Mouse (Mus musculus): ENCODE measurements at regions not wholly inside any gene's neighbourhood (a gene's known extent, or its start where the extent isn't known, plus 50 kb on each side); places are given as distances from the start of the nearest gene placed in this dataset.

DNA sequence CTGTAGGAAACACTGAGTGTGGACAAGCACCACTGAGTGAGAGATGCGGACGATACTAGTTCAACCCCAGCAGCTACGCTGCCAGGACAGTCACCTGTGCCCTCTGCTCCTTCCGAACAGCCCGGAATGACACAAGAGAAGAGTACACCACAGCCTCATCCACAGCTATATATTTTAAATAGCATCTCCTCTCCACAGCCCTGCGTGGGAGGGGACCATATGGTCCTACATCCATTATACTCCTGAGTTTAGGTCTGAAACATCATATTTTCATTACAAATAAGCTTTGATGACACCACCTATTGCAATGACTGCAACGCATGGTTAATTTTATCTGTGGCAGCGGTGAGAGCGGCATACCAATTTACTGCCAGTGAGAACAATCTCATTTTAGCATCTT is 215.6 kb upstream of the Ppargc1a start:
- no peak for TF ChIP-seq NANOG (IDR thresholded peaks at IDR 0.05; ENCODE audit: borderline replicate concordance, low read length)
- TF ChIP-seq POU5F1 (IDR thresholded peaks at IDR 0.05; ENCODE audit: borderline replicate concordance, low read length), result no peak
- H3K36me3 ChIP-seq (ENCODE audit: insufficient read depth, low read length), result no peaks in the 10 kb centered on the region
- no peaks in the 10 kb centered on the region for H3K27me3 ChIP-seq (ENCODE audit: insufficient read depth, low read length)
- H3K4me3 ChIP-seq (replicated peaks; ENCODE audit: low read length), result no peak overlapping the region
- H3K4me1 ChIP-seq (replicated peaks; ENCODE audit: low read depth, low read length), result no peaks in the 10 kb centered on the region
- H3K9me3 ChIP-seq (ENCODE audit: low read length), result no peaks in the 10 kb centered on the region

DNA sequence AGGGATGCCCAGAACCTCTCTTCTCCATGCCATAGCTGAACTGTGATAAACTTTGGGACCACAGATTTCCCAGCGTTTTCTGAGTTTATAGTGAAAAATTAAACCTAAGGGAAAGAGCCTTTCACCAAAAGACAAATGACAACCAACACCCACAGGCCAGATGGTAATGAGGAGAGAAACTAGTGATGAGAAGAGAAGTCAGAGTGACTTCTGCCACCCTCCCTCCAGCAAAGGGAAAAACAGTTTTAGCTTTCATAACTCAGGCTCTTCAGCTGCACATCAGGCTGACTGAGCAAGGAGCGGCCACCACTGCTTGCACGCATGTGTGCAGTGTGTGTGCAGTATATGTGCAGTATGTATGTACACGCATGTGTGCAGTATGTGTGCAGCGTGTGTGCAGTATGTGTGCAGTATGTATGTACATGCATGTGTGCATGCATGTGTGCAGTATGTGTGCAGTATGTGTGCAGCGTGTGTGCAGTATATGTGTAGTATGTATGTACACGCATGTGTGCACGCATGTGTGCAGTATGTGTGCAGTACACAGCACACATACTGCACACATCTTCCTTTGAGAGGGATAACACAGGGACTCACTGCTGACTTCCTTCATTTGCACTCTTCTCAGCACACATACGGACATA is 208.1 kb upstream of the Ppargc1a start:
- no peak overlapping the region for H3K4me3 ChIP-seq (replicated peaks; ENCODE audit: low read length)
- no peaks in the 10 kb centered on the region for H3K9me3 ChIP-seq (ENCODE audit: low read length)
- H3K36me3 ChIP-seq (ENCODE audit: insufficient read depth, low read length), result no peaks in the 10 kb centered on the region
- H3K4me1 ChIP-seq (replicated peaks; ENCODE audit: low read depth, low read length), result no peaks in the 10 kb centered on the region
- TF ChIP-seq CTCF (conservative IDR thresholded peaks at IDR 0.05; ENCODE audit: low read length) (no peak), NANOG (IDR thresholded peaks at IDR 0.05; ENCODE audit: borderline replicate concordance, low read length) (no peak), POU5F1 (IDR thresholded peaks at IDR 0.05; ENCODE audit: borderline replicate concordance, low read length) (no peak)
- H3K27me3 ChIP-seq (ENCODE audit: insufficient read depth, low read length), result no peaks in the 10 kb centered on the region

DNA sequence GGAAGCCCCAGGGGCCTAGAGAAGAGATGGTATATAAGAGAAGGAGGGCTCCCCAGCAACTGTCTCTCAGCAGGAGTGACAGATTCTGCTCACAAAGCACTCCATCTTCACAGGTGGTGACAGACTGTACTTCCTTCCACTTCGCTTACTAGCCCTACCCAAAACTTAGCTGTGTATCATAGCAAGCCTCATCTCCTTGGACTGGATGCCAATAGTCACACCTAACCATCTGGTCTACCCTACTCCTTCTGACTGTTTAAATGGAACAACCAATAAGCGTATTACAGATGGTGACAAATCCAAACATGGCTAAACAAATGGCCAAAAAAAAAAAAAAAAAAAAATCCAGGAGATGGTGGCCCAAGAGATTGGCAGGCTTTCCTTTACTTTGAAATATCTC is 204.1 kb upstream of the Ppargc1a start:
- Histone ChIP-seq H3K4me1 (replicated peaks; ENCODE audit: low read depth, low read length) (no peaks in the 10 kb centered on the region), H3K27me3 (ENCODE audit: insufficient read depth, low read length) (no peaks in the 10 kb centered on the region)
- TF ChIP-seq CTCF (conservative IDR thresholded peaks at IDR 0.05; ENCODE audit: low read length) (no peak), NANOG (IDR thresholded peaks at IDR 0.05; ENCODE audit: borderline replicate concordance, low read length) (no peak), POU5F1 (IDR thresholded peaks at IDR 0.05; ENCODE audit: borderline replicate concordance, low read length) (no peak)

DNA sequence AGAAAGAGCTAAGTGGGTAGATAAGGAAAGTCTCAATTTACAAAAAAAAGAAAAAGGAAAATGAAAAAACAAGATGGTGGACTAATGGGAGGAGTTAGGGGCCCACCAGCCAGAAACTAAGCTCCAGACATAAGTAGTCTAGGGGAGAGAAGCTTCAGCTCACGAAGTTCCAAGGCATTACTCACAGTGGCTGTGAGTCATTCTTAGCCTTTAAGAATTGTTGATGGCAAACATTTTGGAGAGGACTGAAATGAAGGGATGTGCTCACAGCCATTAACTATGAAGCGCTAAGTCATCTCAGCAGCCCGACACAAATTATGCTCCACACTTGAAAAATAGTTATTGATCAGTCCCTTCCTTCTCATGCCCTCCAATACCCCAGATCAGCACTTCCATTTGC is 198.6 kb upstream of the Ppargc1a start:
- no peaks in the 10 kb centered on the region for H3K36me3 ChIP-seq (ENCODE audit: insufficient read depth, low read length)

More for the DNA sequence above, 204.1 kb upstream of the Ppargc1a start:
- Histone ChIP-seq H3K9me3 (ENCODE audit: low read length) (no peaks in the 10 kb centered on the region), H3K4me3 (replicated peaks; ENCODE audit: low read length) (no peak overlapping the region), H3K36me3 (ENCODE audit: insufficient read depth, low read length) (no peaks in the 10 kb centered on the region)

DNA sequence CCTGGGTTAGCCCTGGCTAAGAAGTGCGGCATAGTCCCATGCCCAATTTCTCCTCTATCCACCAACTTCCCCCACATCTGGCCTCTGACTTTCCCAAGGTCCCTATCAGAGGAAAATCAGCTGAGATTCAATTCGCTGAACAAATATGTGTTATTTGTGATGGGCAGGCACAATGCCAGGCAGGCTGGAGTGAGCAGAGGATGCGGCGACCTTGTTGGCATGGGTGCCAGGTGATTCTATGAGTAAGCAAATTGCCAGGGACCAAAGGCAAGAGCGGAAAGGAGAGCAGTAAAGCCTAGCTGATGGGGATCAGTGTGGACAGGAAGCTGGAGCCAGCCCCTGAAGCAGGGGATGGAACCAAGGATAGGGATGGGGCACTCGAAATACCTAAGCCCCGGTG is 196.9 kb upstream of the Ppargc1a start:
- Histone ChIP-seq H3K4me3 (replicated peaks; ENCODE audit: low read length) (no peak overlapping the region), H3K27me3 (ENCODE audit: insufficient read depth, low read length) (no peaks in the 10 kb centered on the region), H3K4me1 (replicated peaks; ENCODE audit: low read depth, low read length) (no peaks in the 10 kb centered on the region), H3K36me3 (ENCODE audit: insufficient read depth, low read length) (no peaks in the 10 kb centered on the region), H3K9me3 (ENCODE audit: low read length) (no peaks in the 10 kb centered on the region)
- TF ChIP-seq NANOG (IDR thresholded peaks at IDR 0.05; ENCODE audit: borderline replicate concordance, low read length) (no peak), CTCF (conservative IDR thresholded peaks at IDR 0.05; ENCODE audit: low read length) (no peak), POU5F1 (IDR thresholded peaks at IDR 0.05; ENCODE audit: borderline replicate concordance, low read length) (no peak)

More for the DNA sequence above, 198.6 kb upstream of the Ppargc1a start:
- Histone ChIP-seq H3K9me3 (ENCODE audit: low read length) (no peaks in the 10 kb centered on the region), H3K27me3 (ENCODE audit: insufficient read depth, low read length) (no peaks in the 10 kb centered on the region), H3K4me1 (replicated peaks; ENCODE audit: low read depth, low read length) (no peaks in the 10 kb centered on the region), H3K4me3 (replicated peaks; ENCODE audit: low read length) (no peak overlapping the region)
- TF ChIP-seq CTCF (conservative IDR thresholded peaks at IDR 0.05; ENCODE audit: low read length), result no peak
- TF ChIP-seq POU5F1 (IDR thresholded peaks at IDR 0.05; ENCODE audit: borderline replicate concordance, low read length), result no peak
- TF ChIP-seq NANOG (IDR thresholded peaks at IDR 0.05; ENCODE audit: borderline replicate concordance, low read length), result no peak

DNA sequence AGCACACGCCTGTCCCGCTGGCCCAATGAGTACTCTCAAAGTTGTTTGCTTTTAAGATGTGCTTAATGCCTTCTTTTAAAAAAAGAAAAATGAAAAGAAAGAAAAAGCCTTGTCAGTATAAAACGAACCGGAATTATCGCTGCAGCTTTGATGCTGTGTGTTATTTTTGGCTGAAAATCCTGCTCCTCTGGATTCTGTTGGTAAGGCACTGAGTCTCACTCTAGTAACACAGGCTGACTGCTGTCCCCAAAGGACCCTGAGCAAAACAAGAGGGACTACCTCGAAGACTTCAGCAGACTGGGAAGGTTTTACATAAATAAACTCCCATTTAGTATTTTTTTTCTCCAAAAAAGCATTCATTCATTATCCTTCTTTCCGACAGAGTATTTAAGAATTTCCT is 196.1 kb upstream of the Ppargc1a start:
- H3K4me3 ChIP-seq (replicated peaks; ENCODE audit: low read length), result no peak overlapping the region
- no peaks in the 10 kb centered on the region for H3K9me3 ChIP-seq (ENCODE audit: low read length)
- H3K4me1 ChIP-seq (replicated peaks; ENCODE audit: low read depth, low read length), result no peaks in the 10 kb centered on the region
- H3K27me3 ChIP-seq (ENCODE audit: insufficient read depth, low read length), result no peaks in the 10 kb centered on the region
- TF ChIP-seq POU5F1 (IDR thresholded peaks at IDR 0.05; ENCODE audit: borderline replicate concordance, low read length) (no peak), CTCF (conservative IDR thresholded peaks at IDR 0.05; ENCODE audit: low read length) (no peak), NANOG (IDR thresholded peaks at IDR 0.05; ENCODE audit: borderline replicate concordance, low read length) (no peak)
- no peaks in the 10 kb centered on the region for H3K36me3 ChIP-seq (ENCODE audit: insufficient read depth, low read length)

DNA sequence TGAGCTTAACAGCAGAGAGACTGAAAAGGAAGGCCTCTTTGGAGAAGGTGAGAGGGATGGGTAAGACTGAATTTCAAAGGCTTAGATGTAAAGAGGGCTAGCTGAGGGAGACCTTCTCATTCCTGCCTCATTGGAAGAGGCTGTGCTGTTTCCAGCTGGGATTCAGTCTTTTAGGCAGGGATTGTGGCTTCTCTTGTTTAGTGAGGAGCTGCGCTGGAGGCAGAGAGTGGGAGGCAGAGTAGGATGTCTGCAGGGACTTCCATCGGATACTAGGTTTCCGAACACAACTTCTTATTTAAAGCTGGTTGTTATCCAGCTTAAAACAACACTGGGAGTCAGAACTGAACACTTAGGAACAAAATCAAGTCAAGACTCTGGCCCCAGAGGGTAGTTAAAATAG is 194.8 kb upstream of the Ppargc1a start:
- H3K27me3 ChIP-seq (ENCODE audit: insufficient read depth, low read length), result no peaks in the 10 kb centered on the region
- H3K36me3 ChIP-seq (ENCODE audit: insufficient read depth, low read length), result no peaks in the 10 kb centered on the region
- no peak overlapping the region for H3K4me3 ChIP-seq (replicated peaks; ENCODE audit: low read length)
- H3K4me1 ChIP-seq (replicated peaks; ENCODE audit: low read depth, low read length), result no peaks in the 10 kb centered on the region
- TF ChIP-seq NANOG (IDR thresholded peaks at IDR 0.05; ENCODE audit: borderline replicate concordance, low read length) (no peak), POU5F1 (IDR thresholded peaks at IDR 0.05; ENCODE audit: borderline replicate concordance, low read length) (no peak), CTCF (conservative IDR thresholded peaks at IDR 0.05; ENCODE audit: low read length) (no peak)
- no peaks in the 10 kb centered on the region for H3K9me3 ChIP-seq (ENCODE audit: low read length)

DNA sequence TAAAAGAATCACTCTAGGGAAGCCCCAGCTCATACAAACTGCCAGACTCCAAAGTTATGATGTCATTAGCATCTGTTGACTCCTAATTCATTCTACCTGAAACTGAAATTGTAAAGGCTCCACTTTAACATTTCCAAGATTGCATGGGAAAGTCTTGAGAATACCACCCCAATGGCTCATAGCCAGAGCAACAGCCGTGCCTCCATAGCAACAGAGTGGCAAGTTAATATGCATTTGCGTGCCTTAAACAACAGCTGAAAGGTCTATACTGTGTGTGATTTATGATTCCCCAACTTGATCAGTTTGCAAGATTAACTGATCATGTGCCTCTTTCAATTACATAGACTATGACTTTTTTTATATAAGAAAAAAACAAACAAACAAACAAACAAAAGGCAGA is 190.8 kb upstream of the Ppargc1a start:
- Histone ChIP-seq H3K27me3 (ENCODE audit: insufficient read depth, low read length) (no peaks in the 10 kb centered on the region), H3K36me3 (ENCODE audit: insufficient read depth, low read length) (no peaks in the 10 kb centered on the region), H3K4me3 (replicated peaks; ENCODE audit: low read length) (no peak overlapping the region), H3K9me3 (ENCODE audit: low read length) (no peaks in the 10 kb centered on the region), H3K4me1 (replicated peaks; ENCODE audit: low read depth, low read length) (no peaks in the 10 kb centered on the region)
- TF ChIP-seq POU5F1 (IDR thresholded peaks at IDR 0.05; ENCODE audit: borderline replicate concordance, low read length) (no peak), CTCF (conservative IDR thresholded peaks at IDR 0.05; ENCODE audit: low read length) (no peak), NANOG (IDR thresholded peaks at IDR 0.05; ENCODE audit: borderline replicate concordance, low read length) (no peak)

DNA sequence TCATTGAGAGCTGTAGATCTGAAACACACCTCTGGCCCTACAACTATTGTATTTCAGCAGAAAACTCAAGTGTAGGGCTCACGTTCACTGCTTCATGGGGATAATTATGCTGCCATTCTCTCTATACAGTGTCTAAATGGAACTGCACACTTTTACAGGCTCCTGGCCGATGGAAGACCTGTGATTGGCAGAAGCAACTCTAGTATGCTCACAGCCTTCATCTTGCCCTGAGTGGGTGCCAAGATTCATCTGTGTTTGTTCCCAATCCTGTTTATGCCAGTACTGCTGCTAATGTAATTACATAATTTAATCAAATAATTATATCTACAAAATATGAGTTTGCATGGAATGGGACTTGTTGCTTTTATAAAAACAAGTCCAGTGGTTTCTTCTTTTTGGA is 190.3 kb upstream of the Ppargc1a start:
- Histone ChIP-seq H3K9me3 (ENCODE audit: low read length) (no peaks in the 10 kb centered on the region), H3K36me3 (ENCODE audit: insufficient read depth, low read length) (no peaks in the 10 kb centered on the region), H3K4me3 (replicated peaks; ENCODE audit: low read length) (no peak overlapping the region), H3K4me1 (replicated peaks; ENCODE audit: low read depth, low read length) (no peaks in the 10 kb centered on the region), H3K27me3 (ENCODE audit: insufficient read depth, low read length) (no peaks in the 10 kb centered on the region)
- TF ChIP-seq CTCF (conservative IDR thresholded peaks at IDR 0.05; ENCODE audit: low read length) (no peak), NANOG (IDR thresholded peaks at IDR 0.05; ENCODE audit: borderline replicate concordance, low read length) (no peak), POU5F1 (IDR thresholded peaks at IDR 0.05; ENCODE audit: borderline replicate concordance, low read length) (no peak)

Data from E14TG2a.4 (cell line).